ENCODE assay signal across 8 mouse cellular contexts in genomic region chr8:104341106-104341561, GRCm38 (mm10). TPM values are rescaled to one million over a fixed set of nuclear protein-coding genes. Genes with fewer than 3 reads are reported as not detected.
DNase-seq lines count a peak whose midpoint lies in the region; ATAC-seq and TF ChIP-seq lines count a peak whose summit lies in the region.

No protein-coding gene starts in this region.

- no peak for TF ChIP-seq POLR2A in cortical plate, adult 2 months (IDR thresholded peaks at IDR 0.05; ENCODE audit: extremely low read depth, insufficient read depth, low read length)

- H3K27me3 ChIP-seq in liver, embryonic 13.5 days: peaks cover 13% of the 10 kb centered on the region

- peak; percentile 17 for DNase-seq in left cerebral cortex, adult 11 months (ENCODE audit: low spot score)
- DNase-seq in left cerebral cortex, adult 18-20 months (ENCODE audit: low spot score in 2 of 2): no peak
- peak; percentile 99 for DNase-seq in heart, adult 11 months
- DNase-seq in kidney, adult 18-20 months: peak; percentile 61
- peak; percentile 11 for DNase-seq in liver, embryonic 13.5 days
- DNase-seq in urinary bladder, postnatal 4 days (ENCODE audit: low spot score in 2 of 2): peak; percentile 73 to 77

- H3K4me3 ChIP-seq in cortical plate, adult 2 months (ENCODE audit: insufficient read depth, low read length): peak overlapping the region; percentile 45
- H3K4me3 ChIP-seq in liver, embryonic 13.5 days (replicated peaks): peak overlapping the region; percentile 61

- no peak for TF ChIP-seq CTCF in cortical plate, adult 2 months (IDR thresholded peaks at IDR 0.05; ENCODE audit: extremely low read depth, insufficient read depth, low read length)

- 0 out of 2 replicates have a peak, but pooled peaks cover 4% of the 10 kb centered on the region for H3K36me3 ChIP-seq in liver, embryonic 13.5 days

- H3K9me3 ChIP-seq in liver, embryonic 13.5 days (replicated peaks): no peaks in the 10 kb centered on the region

- 0 out of 2 replicates have a peak overlapping the region, but pooled peaks have one; percentile 64 for H3K27ac ChIP-seq in cortical plate, adult 2 months (ENCODE audit: insufficient read depth, low read length)
- H3K27ac ChIP-seq in liver, embryonic 13.5 days: peak overlapping the region; percentile 70

- H3K4me1 ChIP-seq in cortical plate, adult 2 months (ENCODE audit: control insufficient read depth, insufficient read depth, low read length): no peaks in the 10 kb centered on the region
- peaks cover 34% of the 10 kb centered on the region for H3K4me1 ChIP-seq in liver, embryonic 13.5 days (replicated peaks)

- peak overlapping the region; percentile 69 for H3K9ac ChIP-seq in liver, embryonic 13.5 days

- 2% methylated on average over 23 of the region's 24 CpGs for WGBS in liver, embryonic 13.5 days (ENCODE audit: insufficient replicate concordance)

- peak; percentile 63 for ATAC-seq in liver, embryonic 13.5 days (ENCODE audit: low read depth)
- peak; percentile 24; the same call in 1 of the 2 replicates for ATAC-seq in monocyte, adult 5-6 weeks (replicated peaks; ENCODE audit: insufficient number of reproducible peaks, low FRiP score, low TSS enrichment, poor library complexity, severe bottlenecking)

- peak overlapping the region; percentile 73 for H3K4me2 ChIP-seq in liver, embryonic 13.5 days

RNA-seq across cellular contexts. Expression of gene Cmtm3, which starts 1.9 kb away (rescaled TPM):
- total RNA-seq in left cerebral cortex, adult 18-20 months (2021): 10 to 100 TPM in 1 of 2 experiments, 1 to 10 TPM in 1; 8.9 to 11.6 TPM
- 19.8 and 20.4 TPM in 2 replicates for polyA plus RNA-seq in cortical plate, adult 2 months (2012; rRNA removed)
- polyA plus RNA-seq in liver, embryonic 13.5 days (2015; fragmentation: Nextera tagmentation; extraction: Ambion mirVana): 20.9 and 23.5 TPM in 2 replicates
- total RNA-seq in monocyte, adult 5-6 weeks (2017): 14.1 to 17.1 TPM (median 16.7 TPM) in 3 replicates

RNA-seq across cellular contexts. Expression of gene Cmtm2b, which starts 19.1 kb away (rescaled TPM):
- not detected for total RNA-seq in left cerebral cortex, adult 18-20 months (2021)
- not detected in 2 replicates for polyA plus RNA-seq in cortical plate, adult 2 months (2012; rRNA removed)
- not detected in 2 replicates for polyA plus RNA-seq in liver, embryonic 13.5 days (2015; fragmentation: Nextera tagmentation; extraction: Ambion mirVana)
- 2.6 TPM in 1 of 3 replicates, not detected in the others for total RNA-seq in monocyte, adult 5-6 weeks (2017)

RNA-seq across cellular contexts. Expression of gene Gm11020, which starts 19.8 kb away (rescaled TPM):
- not detected for total RNA-seq in left cerebral cortex, adult 18-20 months (2021)
- not detected in 2 replicates for polyA plus RNA-seq in cortical plate, adult 2 months (2012; rRNA removed)
- polyA plus RNA-seq in liver, embryonic 13.5 days (2015; fragmentation: Nextera tagmentation; extraction: Ambion mirVana): not detected in 2 replicates
- total RNA-seq in monocyte, adult 5-6 weeks (2017): not detected in 3 replicates

RNA-seq across cellular contexts. Expression of gene Cmtm1, which starts 31.2 kb away (rescaled TPM):
- total RNA-seq in left cerebral cortex, adult 18-20 months (2021): not detected
- polyA plus RNA-seq in cortical plate, adult 2 months (2012; rRNA removed): not detected in 2 replicates
- not detected in 2 replicates for polyA plus RNA-seq in liver, embryonic 13.5 days (2015; fragmentation: Nextera tagmentation; extraction: Ambion mirVana)
- total RNA-seq in monocyte, adult 5-6 weeks (2017): not detected in 3 replicates

RNA-seq across cellular contexts. Expression of gene Gm45711, which starts 31.3 kb away (rescaled TPM):
- total RNA-seq in left cerebral cortex, adult 18-20 months (2021): not detected
- not detected in 2 replicates for polyA plus RNA-seq in cortical plate, adult 2 months (2012; rRNA removed)
- not detected in 2 replicates for polyA plus RNA-seq in liver, embryonic 13.5 days (2015; fragmentation: Nextera tagmentation; extraction: Ambion mirVana)
- not detected in 3 replicates for total RNA-seq in monocyte, adult 5-6 weeks (2017)

Comparison
In these comparisons a context has a peak if more than half of its experiments do, and no peak if none do; other contexts are left out.
1. DNase-seq: peak in left cerebral cortex, adult 11 months (single experiment), heart, adult 11 months (single experiment), kidney, adult 18-20 months (single experiment), liver, embryonic 13.5 days (single experiment) and urinary bladder, postnatal 4 days (2 of 2); none in left cerebral cortex, adult 18-20 months (0 of 2).